Comparison of ENCODE assay signal across 12 mouse cellular contexts in the genomic region with DNA sequence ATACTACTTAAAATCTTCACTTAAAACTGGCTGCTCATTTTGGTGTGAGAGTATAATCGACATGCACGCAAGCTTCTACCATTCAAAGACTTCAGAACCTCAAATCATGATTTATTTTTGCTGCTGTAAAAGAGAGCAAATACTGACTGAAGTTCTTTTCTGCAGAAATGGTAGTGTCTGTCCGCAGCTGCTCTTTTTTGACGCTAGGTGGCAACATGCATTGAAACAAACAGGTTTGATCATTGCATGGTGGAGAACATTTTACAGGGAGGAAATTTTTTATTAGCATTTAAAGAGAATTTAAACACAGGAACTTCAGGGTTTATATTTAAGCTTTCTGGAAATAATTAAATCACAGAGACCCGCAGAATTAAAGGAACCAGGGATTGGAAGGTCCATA. TPM values are rescaled to one million over a fixed set of nuclear protein-coding genes. Genes with fewer than 3 reads are reported as not detected.
A peak's percentile ranks its signal among the peaks of the same experiment; 100 is the strongest.
DNase-seq lines count a peak whose midpoint lies in the region; ATAC-seq and TF ChIP-seq lines count a peak whose summit lies in the region.
"Had no signal": no experiment of that assay in that cellular context is flagged by ENCODE, and none has a peak within 500 bp of the region (broad histone marks: within the 10 kb centered on the region; RNA-seq: fewer than 3 reads in every experiment).

No protein-coding gene starts in this region.

- no peaks in the 10 kb centered on the region for H3K4me1 ChIP-seq in stomach, postnatal 0 days (replicated peaks; ENCODE audit: control insufficient read depth, insufficient read depth)
- H3K4me1 ChIP-seq in cerebellum, adult 2 months (ENCODE audit: control insufficient read depth, insufficient read depth, low read length) = no peaks in the 10 kb centered on the region
- H3K4me1 ChIP-seq: neural tube, embryonic 13.5 days had no signal

- H3K9ac ChIP-seq in stomach, postnatal 0 days (ENCODE audit: low read length) = no peak overlapping the region
- H3K9ac ChIP-seq: neural tube, embryonic 13.5 days had no signal

- no peaks in the 10 kb centered on the region for H3K27me3 ChIP-seq in stomach, postnatal 0 days (ENCODE audit: control insufficient read depth, insufficient read depth, low read length)
- no peaks in the 10 kb centered on the region for H3K27me3 ChIP-seq in cerebellum, adult 2 months (ENCODE audit: control insufficient read depth, insufficient read depth, low read length)
- H3K27me3 ChIP-seq: neural tube, embryonic 13.5 days had no signal

- no peak for TF ChIP-seq EP300 in stomach, postnatal 0 days (optimal IDR thresholded peaks at IDR 0.05)

- peak; percentile 74 for TF ChIP-seq CTCF in stomach, postnatal 0 days (IDR thresholded peaks at IDR 0.05; ENCODE audit: low read depth)
- no peak; the same call in 1 of the 2 replicates for TF ChIP-seq CTCF in cerebellum, adult 2 months (IDR thresholded peaks at IDR 0.05; ENCODE audit: borderline replicate concordance, insufficient read depth, low read depth, low read length)

- peak; percentile 18 for DNase-seq in adrenal gland, postnatal 10 days
- DNase-seq in adrenal gland, adult 18-20 months (ENCODE audit: low spot score in 2 of 2) = no peak
- peak; percentile 8 to 48 for DNase-seq in layer of hippocampus, adult 18-20 months (ENCODE audit: low spot score in 2 of 2)
- no peak for DNase-seq in layer of hippocampus, postnatal 36 days
- peak; percentile 6 for DNase-seq in thymus, postnatal 14 days
- no peak for DNase-seq in thymus, adult 18-20 months
- DNase-seq in stomach, postnatal 0 days (ENCODE audit: low spot score) = no peak
- DNase-seq in cerebellum, adult 2 months = no peak
- DNase-seq: B cell, adult 2 months; heart, adult 11 months; left cerebral cortex, postnatal 4 days had no signal

- 30% methylated on average over 5 of the region's 5 CpGs for WGBS in stomach, postnatal 0 days
- WGBS in cerebellum, adult 2 months = 43% methylated on average over 5 of the region's 5 CpGs

- no peak overlapping the region for H3K4me3 ChIP-seq in stomach, postnatal 0 days (ENCODE audit: low read depth, low read length)
- no peak overlapping the region for H3K4me3 ChIP-seq in cerebellum, adult 2 months (replicated peaks; ENCODE audit: insufficient read depth, low read depth, low read length)
- H3K4me3 ChIP-seq: neural tube, embryonic 13.5 days had no signal

- no peaks in the 10 kb centered on the region for H3K9me3 ChIP-seq in stomach, postnatal 0 days (ENCODE audit: control insufficient read depth, low read length)
- H3K9me3 ChIP-seq: neural tube, embryonic 13.5 days had no signal

- no peak for ATAC-seq in stomach, postnatal 0 days (ENCODE audit: low FRiP score, low TSS enrichment)

- H3K27ac ChIP-seq in stomach, postnatal 0 days (replicated peaks) = no peak overlapping the region
- no peak overlapping the region for H3K27ac ChIP-seq in cerebellum, adult 2 months (ENCODE audit: insufficient read depth, low read length)
- H3K27ac ChIP-seq: neural tube, embryonic 13.5 days had no signal

- no peak for TF ChIP-seq POLR2A in cerebellum, adult 2 months (IDR thresholded peaks at IDR 0.05; ENCODE audit: borderline replicate concordance, insufficient read depth, low read length)

- H3K4me2 ChIP-seq in stomach, postnatal 0 days (replicated peaks; ENCODE audit: low read depth) = no peak overlapping the region
- H3K4me2 ChIP-seq: neural tube, embryonic 13.5 days had no signal

- H3K36me3 ChIP-seq in stomach, postnatal 0 days (ENCODE audit: control insufficient read depth, insufficient read depth, low read length) = no peaks in the 10 kb centered on the region
- H3K36me3 ChIP-seq: neural tube, embryonic 13.5 days had no signal

RNA-seq across cellular contexts. Expression of a gene that starts 9.5 kb away (rescaled TPM):
- 1 to 10 TPM; 1.2 to 1.5 TPM for total RNA-seq in adrenal gland, postnatal 10 days (2021)
- total RNA-seq in adrenal gland, adult 18-20 months (2021) = 1 to 10 TPM; 1.4 to 1.7 TPM
- 10 to 100 TPM; 44.7 to 45.1 TPM for total RNA-seq in layer of hippocampus, adult 18-20 months (2021)
- 10 to 100 TPM; 48.4 to 49.7 TPM for total RNA-seq in layer of hippocampus, postnatal 36 days (2021)
- polyA plus RNA-seq in stomach, postnatal 0 days (2015; fragmentation: Nextera tagmentation; extraction: Ambion mirVana) = 2.2 and 2.4 TPM in 2 replicates
- 6.6 and 8.5 TPM in 2 replicates for polyA plus RNA-seq in cerebellum, adult 2 months (2012; rRNA removed)

RNA-seq across cellular contexts. Expression of a gene that starts 57.5 kb away (rescaled TPM):
- 10 to 100 TPM; 74.7 to 85.6 TPM for total RNA-seq in adrenal gland, postnatal 10 days (2021)
- 10 to 100 TPM; 75.2 to 92.7 TPM for total RNA-seq in adrenal gland, adult 18-20 months (2021)
- 10 to 100 TPM; 90.1 to 90.4 TPM for total RNA-seq in layer of hippocampus, adult 18-20 months (2021)
- 10 to 100 TPM; 98.9 to 99.7 TPM for total RNA-seq in layer of hippocampus, postnatal 36 days (2021)
- 55.7 and 55.9 TPM in 2 replicates for polyA plus RNA-seq in stomach, postnatal 0 days (2015; fragmentation: Nextera tagmentation; extraction: Ambion mirVana)
- 52.4 and 52.6 TPM in 2 replicates for polyA plus RNA-seq in cerebellum, adult 2 months (2012; rRNA removed)

Comparison
In these comparisons a context has a peak if more than half of its experiments do, and no peak if none do; other contexts are left out.
1. DNase-seq: peak in adrenal gland, postnatal 10 days (single experiment), layer of hippocampus, adult 18-20 months (2 of 2) and thymus, postnatal 14 days (single experiment); none in adrenal gland, adult 18-20 months (0 of 2), layer of hippocampus, postnatal 36 days (0 of 2), thymus, adult 18-20 months (0 of 2), stomach, postnatal 0 days (single experiment) and cerebellum, adult 2 months (0 of 2).
2. RNA of a gene that starts 9.5 kb away (total RNA-seq): 48.4 to 49.7 TPM in layer of hippocampus, postnatal 36 days and 44.7 to 45.1 TPM in layer of hippocampus, adult 18-20 months; 1.4 to 1.7 TPM in adrenal gland, adult 18-20 months and 1.2 to 1.5 TPM in adrenal gland, postnatal 10 days; every median in the first group is over 10 times any median in the second.